Mouse (Mus musculus): ENCODE data around the gene Fasn.

GRCm38 (mm10) chr11:120777123-120777522 is 47.2 kb downstream of the Fasn start:
- TF ChIP-seq CTCF (IDR thresholded peaks at IDR 0.05; ENCODE audit: control insufficient read depth, insufficient read depth, low read length) (no peak), POLR2A (IDR thresholded peaks at IDR 0.05; ENCODE audit: borderline replicate concordance, control insufficient read depth, low read depth, low read length) (no peak)

Measured in bone marrow, adult 2 months (tissue).